ENCODE assay signal across 7 mouse cellular contexts in genomic region chr10:71238240-71238554, GRCm38 (mm10). TPM values are rescaled to one million over a fixed set of nuclear protein-coding genes. Genes with fewer than 3 reads are reported as not detected.
DNase-seq lines count a peak whose midpoint lies in the region; ATAC-seq lines count a peak whose summit lies in the region.

Gene Tfam (minus strand): TSS chr10:71238280.

- H3K27ac ChIP-seq in forebrain, embryonic 10.5 days: peak within 1 kb of the TSS; percentile 92
- peak within 1 kb of the TSS; percentile 81 for H3K27ac ChIP-seq in liver, embryonic 11.5 days (ENCODE audit: low read depth, low read length)
- peak within 1 kb of the TSS; percentile 69 for H3K27ac ChIP-seq in stomach, embryonic 16.5 days (ENCODE audit: low read length)

- no peaks in the 10 kb centered on the region for H3K9me3 ChIP-seq in forebrain, embryonic 10.5 days
- H3K9me3 ChIP-seq in liver, embryonic 11.5 days (ENCODE audit: control insufficient read depth, low read length): no peaks in the 10 kb centered on the region
- no peaks in the 10 kb centered on the region for H3K9me3 ChIP-seq in stomach, embryonic 16.5 days (replicated peaks; ENCODE audit: control insufficient read depth, low read length)

- peaks cover 29% of the 10 kb centered on the region for H3K36me3 ChIP-seq in forebrain, embryonic 10.5 days (replicated peaks)
- H3K36me3 ChIP-seq in liver, embryonic 11.5 days (ENCODE audit: control insufficient read depth, insufficient read depth, low read length): peaks cover 9% of the 10 kb centered on the region
- H3K36me3 ChIP-seq in stomach, embryonic 16.5 days (ENCODE audit: control insufficient read depth, insufficient read depth, low read length): peaks cover 18% of the 10 kb centered on the region; the same call in 1 of the 2 replicates

- no peak for ATAC-seq in hematopoietic stem cell, adult 5-6 weeks (replicated peaks in 1 of 2; ENCODE audit: insufficient read depth in 1 of 2, low FRiP score in 2 of 2, low TSS enrichment in 1 of 2, low read depth in 1 of 2, poor library complexity in 2 of 2, severe bottlenecking in 2 of 2)
- no peak for ATAC-seq in liver, embryonic 11.5 days (replicated peaks; ENCODE audit: low FRiP score)
- ATAC-seq in stomach, embryonic 16.5 days (ENCODE audit: insufficient read depth, low FRiP score): no peak

- peak within 1 kb of the TSS; percentile 75 for H3K4me2 ChIP-seq in liver, embryonic 11.5 days
- peak within 1 kb of the TSS; percentile 67 for H3K4me2 ChIP-seq in stomach, embryonic 16.5 days (ENCODE audit: low read depth, low read length)

- peaks cover 21% of the 10 kb centered on the region for H3K4me1 ChIP-seq in forebrain, embryonic 10.5 days
- H3K4me1 ChIP-seq in liver, embryonic 11.5 days (replicated peaks; ENCODE audit: control insufficient read depth, insufficient read depth, low read length): peaks cover 6% of the 10 kb centered on the region
- H3K4me1 ChIP-seq in stomach, embryonic 16.5 days (ENCODE audit: control insufficient read depth, insufficient read depth, low read length): peaks cover 5% of the 10 kb centered on the region; the same call in 1 of the 2 replicates

- no peaks in the 10 kb centered on the region for H3K27me3 ChIP-seq in forebrain, embryonic 10.5 days (ENCODE audit: poor library complexity, severe bottlenecking)
- H3K27me3 ChIP-seq in liver, embryonic 11.5 days (replicated peaks; ENCODE audit: control insufficient read depth, insufficient read depth, low read length): no peaks in the 10 kb centered on the region; the same call in 1 of the 2 replicates
- H3K27me3 ChIP-seq in stomach, embryonic 16.5 days (ENCODE audit: control insufficient read depth, insufficient read depth, low read length): no peaks in the 10 kb centered on the region

- H3K4me3 ChIP-seq in forebrain, embryonic 10.5 days: peak within 1 kb of the TSS; percentile 92
- peak within 1 kb of the TSS; percentile 94 for H3K4me3 ChIP-seq in liver, embryonic 11.5 days (ENCODE audit: low read depth, low read length)
- H3K4me3 ChIP-seq in stomach, embryonic 16.5 days (replicated peaks; ENCODE audit: low read length): peak within 1 kb of the TSS; percentile 96

- DNase-seq in thymus, postnatal 0 days (ENCODE audit: low spot score): no peak
- DNase-seq in thymus, postnatal 36 days: no peak
- no peak for DNase-seq in forebrain, embryonic 10.5 days (ENCODE audit: extremely low spot score, low spot score)
- no peak for DNase-seq in liver, embryonic 11.5 days (ENCODE audit: low spot score)
- DNase-seq in thymus, postnatal 14 days: no peak

- peak within 1 kb of the TSS; percentile 92 for H3K9ac ChIP-seq in liver, embryonic 11.5 days (ENCODE audit: low read depth, low read length)
- peak within 1 kb of the TSS; percentile 97 for H3K9ac ChIP-seq in stomach, embryonic 16.5 days (ENCODE audit: low read length)

- 8% methylated on average over 7 of the region's 7 CpGs for WGBS in forebrain, embryonic 10.5 days
- WGBS in liver, embryonic 11.5 days: 6% methylated on average over 7 of the region's 7 CpGs
- 1% methylated on average over 7 of the region's 7 CpGs for WGBS in stomach, embryonic 16.5 days

RNA-seq across cellular contexts. Expression of gene Tfam, which starts in this region (rescaled TPM):
- polyA plus RNA-seq in thymus, postnatal 0 days (2015; fragmentation: Nextera tagmentation; extraction: Ambion mirVana): 110 and 116 TPM in 2 replicates
- polyA plus RNA-seq in forebrain, embryonic 10.5 days (2016; fragmentation: Nextera tagmentation; extraction: Ambion mirVana): 88.3 and 88.5 TPM in 2 replicates
- 146 and 177 TPM in 2 replicates for total RNA-seq in hematopoietic stem cell, adult 5-6 weeks (2017)
- polyA plus RNA-seq in liver, embryonic 11.5 days (2014; fragmentation: Nextera tagmentation; extraction: Ambion mirVana): 104 and 105 TPM in 2 replicates
- polyA plus RNA-seq in stomach, embryonic 16.5 days (2015; fragmentation: Nextera tagmentation; extraction: Ambion mirVana): 65.0 and 76.1 TPM in 2 replicates
